Mouse (Mus musculus) Patski (cell line): ENCODE measurements at regions not wholly inside any gene's neighbourhood (a gene's known extent, or its start where the extent isn't known, plus 50 kb on each side); places are given as distances from the start of the nearest gene placed in this dataset.

Experiments used
- ATAC-seq: fragments of 100-300 bp; one replicate; pipeline ENCODE4 v1.8.0; 2021
- CTCF ChIA-PET: fragments of 350-600 bp; sonication (Branson Sonifier 250); formaldehyde crosslinking; loops from one replicate; lab custom pipeline; 2022; ENCODE audit warnings: inconsistent platforms; lab: Charles Lee
- POLR2A ChIA-PET: fragments of 350-600 bp; sonication (Branson Sonifier 250); formaldehyde crosslinking; loops from one replicate; lab custom pipeline; 2022; ENCODE audit warnings: antibody characterized with exemption, inconsistent platforms; lab: Charles Lee
- DNase-seq: peaks from one replicate; pipeline ENCODE4 v3.0.0-alpha.2; 2011; ENCODE audit warnings: low read depth, low spot score
- H3K27me3 ChIP-seq: fragments of 371-371 bp; one replicate; pipeline ENCODE4 v1.5.1; 2021
- CTCF ChIP-seq: fragments of 100-300 bp; IDR thresholded peaks from one replicate; pipeline ENCODE4 v1.5.1; 2021
- in situ Hi-C: fragments of 300-500 bp; cut with MboI; formaldehyde crosslinking; loops from 3 replicates; pipeline ENCODE4 v1.11.1; 2018; ENCODE audit warnings: low pct_unique_long_range_greater_than_20kb, mixed read lengths

DNA sequence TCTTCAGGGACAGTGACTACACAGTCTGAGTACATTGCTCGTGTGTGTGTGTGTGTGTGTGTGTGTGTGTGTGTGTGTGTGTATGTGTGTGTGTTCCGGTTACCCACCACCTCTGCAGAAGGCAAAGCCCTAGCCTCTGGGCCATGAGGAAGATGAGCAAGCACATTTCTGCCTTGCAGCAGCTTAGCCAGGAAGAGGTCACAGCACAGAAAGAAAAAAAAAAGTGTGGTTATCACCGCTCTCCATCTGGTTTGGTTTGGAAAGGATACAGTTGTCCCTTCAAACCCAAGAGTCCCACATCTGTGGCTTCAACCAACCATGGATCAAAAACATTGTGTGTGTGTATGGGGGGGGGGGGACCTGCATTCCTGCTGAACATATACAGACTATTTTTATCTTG, 102.5 kb upstream of the Rreb1 start:
- ChIA-PET POLR2A (interaction anchor here (0.7 kb wide), 1 partner anchor 96 kb away, joined by 3 read pairs; no protein-coding TSS in a partner anchor), CTCF (no interaction called here)
- in situ Hi-C loops: no loop called here
- ATAC-seq (no peak), DNase-seq (no peak)
- no peak for TF ChIP-seq CTCF
- no peaks in the 10 kb centered on the region for H3K27me3 ChIP-seq

DNA sequence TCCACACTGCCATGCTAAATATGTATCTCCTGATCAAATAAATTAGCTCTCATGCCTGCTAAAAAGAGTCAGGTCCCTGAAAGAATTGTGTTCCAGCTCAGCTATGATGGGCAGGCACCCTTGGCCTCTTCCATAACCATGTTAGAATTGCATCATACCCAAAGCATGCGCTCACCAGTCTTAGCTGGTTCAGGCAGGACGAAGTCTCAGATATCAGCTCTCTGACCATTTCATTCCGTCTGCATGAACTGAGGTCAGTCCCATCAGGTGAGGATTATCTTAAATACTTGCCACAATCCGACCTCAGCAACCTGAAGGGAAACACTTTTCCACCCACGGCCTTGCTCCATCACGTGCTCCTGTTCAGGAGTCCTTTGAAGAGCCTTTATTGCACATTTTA, 101.3 kb upstream of the Rreb1 start:
- no peak for TF ChIP-seq CTCF
- ATAC-seq (no peak), DNase-seq (no peak)
- H3K27me3 ChIP-seq: no peaks in the 10 kb centered on the region
- POLR2A ChIA-PET: no interaction called here
- CTCF ChIA-PET: no interaction called here
- in situ Hi-C loops: no loop called here

DNA sequence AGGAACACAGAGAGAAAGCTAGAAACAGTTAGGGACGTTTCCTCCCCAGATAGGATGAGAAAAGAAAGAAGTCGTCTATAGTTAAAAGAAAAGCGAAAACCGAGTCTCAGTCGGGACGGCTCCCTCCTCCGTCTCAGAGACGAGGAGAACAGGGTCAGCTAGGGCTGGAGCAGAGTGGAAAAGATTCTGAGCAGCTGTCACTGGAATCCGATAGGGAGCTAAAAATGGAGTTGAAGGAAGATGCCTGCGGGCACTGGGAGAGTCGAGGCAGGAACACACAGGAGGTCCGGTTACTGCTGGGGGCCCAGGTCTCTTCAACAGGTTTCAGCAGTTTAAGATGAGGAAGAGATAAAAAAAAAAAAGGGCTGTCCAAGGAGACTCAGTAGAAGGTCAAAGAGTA, 99.9 kb upstream of the Rreb1 start:
- TF ChIP-seq CTCF: no peak
- in situ Hi-C loops: no loop called here
- H3K27me3 ChIP-seq: no peaks in the 10 kb centered on the region
- ATAC-seq (no peak), DNase-seq (no peak)
- CTCF ChIA-PET: no interaction called here
- POLR2A ChIA-PET: no interaction called here

DNA sequence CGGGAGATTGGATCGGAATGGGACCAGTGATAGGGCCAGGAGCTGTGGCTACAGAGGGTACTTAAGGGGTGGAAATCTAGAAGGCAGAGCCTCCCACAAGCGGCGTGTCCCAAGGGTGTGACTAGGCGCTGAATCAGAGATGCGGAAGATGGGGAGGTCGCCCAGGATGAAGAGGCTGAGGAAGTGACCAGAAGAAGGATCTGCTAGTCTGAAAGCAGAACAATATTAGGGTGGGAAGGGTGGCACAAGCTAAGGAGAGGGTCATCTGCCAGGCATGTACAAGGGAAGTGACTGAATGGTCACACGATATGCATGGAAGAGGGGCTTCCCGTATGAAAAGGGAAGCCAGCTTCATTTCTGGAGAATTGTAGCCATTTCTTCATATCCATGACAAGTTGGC, 99.4 kb upstream of the Rreb1 start:
- DNase-seq: no peak
- in situ Hi-C loops: no loop called here
- ChIA-PET CTCF (no interaction called here), POLR2A (no interaction called here)
- H3K27me3 ChIP-seq: no peaks in the 10 kb centered on the region
- no peak for ATAC-seq
- no peak for TF ChIP-seq CTCF

DNA sequence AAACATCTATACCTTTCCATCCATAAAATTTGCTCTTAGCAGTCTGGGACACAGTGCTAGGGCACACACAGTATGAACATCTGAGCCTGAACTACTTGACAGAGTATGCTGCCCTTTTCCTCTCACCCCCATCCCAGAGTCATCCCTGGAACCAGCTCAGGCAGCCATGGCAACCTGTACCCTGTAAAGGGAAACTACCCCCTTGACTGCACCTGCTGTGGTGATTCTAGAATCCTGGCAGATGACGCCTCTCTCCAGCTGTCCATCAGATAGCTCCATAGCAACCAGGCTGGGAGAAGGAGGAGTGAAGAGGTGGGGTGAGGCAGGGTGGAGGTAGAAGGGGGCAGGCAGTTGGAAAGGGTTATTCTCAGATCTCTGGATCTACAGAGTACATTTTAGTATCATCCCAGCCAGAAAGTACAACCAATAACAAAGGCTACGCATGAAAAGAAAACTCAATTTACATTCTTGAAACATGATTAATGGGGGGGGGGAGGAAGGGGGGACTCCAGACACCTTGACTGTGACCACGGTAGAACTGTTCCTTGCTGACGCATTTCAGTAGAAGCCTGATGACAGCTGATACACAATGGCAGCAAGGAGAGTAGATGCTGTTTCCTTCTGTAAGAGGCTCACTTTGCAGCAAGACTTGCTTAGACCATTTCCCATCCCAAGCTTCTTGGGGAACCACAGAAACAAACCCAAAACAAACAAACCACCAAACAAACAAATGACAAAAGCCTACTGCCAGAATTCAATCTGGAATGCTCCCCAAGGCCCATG, 97.2 kb upstream of the Rreb1 start:
- no peak for TF ChIP-seq CTCF
- ChIA-PET POLR2A (no interaction called here), CTCF (no interaction called here)
- no peak for ATAC-seq
- in situ Hi-C loops: no loop called here
- no peak for DNase-seq
- H3K27me3 ChIP-seq: peaks cover 6% of the 10 kb centered on the region

DNA sequence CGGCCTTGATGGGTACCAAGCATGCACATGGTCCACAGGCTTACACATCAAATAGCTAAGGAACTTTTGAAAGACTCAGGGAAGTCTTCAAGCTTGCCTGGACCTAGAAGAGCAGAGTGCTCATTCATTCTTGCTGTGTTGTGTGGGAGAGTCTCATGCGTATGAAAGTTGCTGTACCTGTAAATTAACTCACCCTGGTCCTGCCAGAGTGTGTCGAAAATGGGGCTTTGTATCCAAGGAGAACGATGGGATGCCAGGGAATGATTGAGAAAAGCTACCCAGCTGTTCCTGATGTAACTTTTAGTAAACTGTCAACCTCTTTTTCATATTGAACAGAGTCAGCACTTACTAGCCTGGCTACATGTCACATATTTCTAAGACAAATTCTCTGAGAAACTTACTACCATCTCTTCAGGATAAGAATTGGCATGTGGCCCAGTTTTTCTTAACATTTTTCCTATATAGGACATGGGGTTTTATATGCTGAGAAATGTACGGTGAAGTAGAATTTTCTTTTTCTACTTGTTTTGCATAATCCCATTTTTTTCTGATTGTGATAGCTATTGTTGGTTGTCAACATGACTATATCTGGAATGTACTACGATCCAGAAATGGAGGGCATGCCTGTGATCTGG, 95.0 kb upstream of the Rreb1 start:
- DNase-seq (no peak), ATAC-seq (no peak)
- ChIA-PET CTCF (interaction anchor here (1.5 kb wide), 1 partner anchor 14 kb away, joined by 3 read pairs; no protein-coding TSS in a partner anchor), POLR2A (interaction anchor here (0.6 kb wide), 1 partner anchor 107 kb away, joined by 4 read pairs; no protein-coding TSS in a partner anchor)
- peaks cover 6% of the 10 kb centered on the region for H3K27me3 ChIP-seq
- TF ChIP-seq CTCF: no peak
- in situ Hi-C loops: no loop called here

DNA sequence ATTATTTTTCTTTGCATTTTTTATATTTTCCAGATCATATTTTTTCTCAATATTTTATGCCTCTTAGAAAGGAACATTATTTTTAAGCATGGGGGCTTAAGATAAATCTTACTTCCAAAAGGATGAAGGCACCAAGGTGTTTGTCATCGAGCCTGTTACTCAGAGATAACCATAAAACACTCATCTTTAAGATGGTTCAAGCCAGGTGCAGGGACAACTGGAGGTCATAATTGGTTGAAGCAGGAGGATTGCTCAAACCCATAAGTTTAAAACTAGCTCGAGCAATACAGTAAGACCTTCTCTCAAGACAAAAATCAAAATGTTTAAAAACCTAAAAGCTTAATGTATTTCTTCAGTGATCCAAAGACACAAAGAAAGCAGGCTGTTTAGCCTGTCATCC, 92.6 kb upstream of the Rreb1 start:
- CTCF ChIA-PET: interaction anchor here (1.4 kb wide), 1 partner anchor 20 kb away, joined by 4 read pairs; no protein-coding TSS in a partner anchor

DNA sequence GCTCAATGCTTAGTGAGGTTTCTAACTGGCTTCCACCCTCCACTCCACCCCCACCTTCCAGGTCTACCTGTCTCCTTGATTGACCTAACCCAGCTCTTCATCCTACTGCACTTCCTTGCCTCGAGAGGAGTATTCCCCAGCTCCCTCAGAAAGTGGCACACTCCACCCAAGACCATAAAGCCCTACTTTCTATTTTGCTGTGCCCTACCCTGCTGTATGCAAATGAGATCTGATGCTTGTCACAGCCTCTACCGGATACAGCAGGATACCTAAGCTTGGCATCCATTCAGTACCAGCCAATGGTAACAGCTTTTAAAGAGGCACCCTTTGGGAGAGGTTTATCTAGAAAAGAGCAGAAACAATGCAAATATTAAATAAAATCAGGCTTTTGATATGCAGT, 92.1 kb upstream of the Rreb1 start:
- in situ Hi-C loops: no loop called here
- no peak for TF ChIP-seq CTCF
- ChIA-PET CTCF (interaction anchor here (1.4 kb wide), 1 partner anchor 20 kb away, joined by 4 read pairs; no protein-coding TSS in a partner anchor), POLR2A (no interaction called here)
- DNase-seq (no peak), ATAC-seq (no peak)
- H3K27me3 ChIP-seq: peaks cover 10% of the 10 kb centered on the region

More for the DNA sequence above, 92.6 kb upstream of the Rreb1 start:
- no peak for TF ChIP-seq CTCF
- H3K27me3 ChIP-seq: peaks cover 6% of the 10 kb centered on the region
- DNase-seq: no peak
- in situ Hi-C loops: no loop called here
- POLR2A ChIA-PET: no interaction called here
- ATAC-seq: no peak

DNA sequence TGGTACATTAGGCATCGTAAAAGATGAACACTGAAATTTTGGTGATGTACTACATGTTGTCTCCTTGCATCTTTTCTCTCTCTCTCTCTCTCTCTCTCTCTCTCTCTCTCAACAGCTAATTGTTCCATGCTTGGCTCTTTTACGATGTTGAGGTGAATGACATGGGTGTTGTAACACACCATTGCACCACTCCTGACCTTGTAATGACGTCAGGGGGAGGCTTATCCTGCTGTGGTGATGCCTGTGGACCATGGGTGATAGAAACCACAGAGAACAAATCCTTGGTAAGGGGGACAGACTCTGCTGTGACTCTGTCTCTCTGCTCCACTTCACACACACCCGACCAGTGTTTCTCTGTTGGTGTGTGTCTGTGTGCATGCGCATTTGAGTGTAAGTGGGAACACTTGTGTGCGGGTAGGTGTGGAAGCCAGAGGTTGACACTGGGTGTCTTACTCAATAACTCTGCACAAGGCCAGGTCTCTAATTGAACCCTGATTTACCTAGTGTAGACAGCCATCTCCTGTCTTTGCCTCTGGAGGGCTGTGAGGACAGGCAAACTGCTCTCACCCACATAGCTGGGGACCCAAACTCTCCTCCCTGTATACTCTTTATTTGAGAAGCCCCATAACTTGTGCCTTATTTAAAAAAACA, 88.9 kb upstream of the Rreb1 start:
- DNase-seq (no peak), ATAC-seq (no peak)
- H3K27me3 ChIP-seq: peaks cover 13% of the 10 kb centered on the region
- in situ Hi-C loops: no loop called here
- TF ChIP-seq CTCF: no peak
- POLR2A ChIA-PET: no interaction called here
- CTCF ChIA-PET: interaction anchor here (1.2 kb wide), 1 partner anchor 37 kb away, joined by 3 read pairs; no protein-coding TSS in a partner anchor

DNA sequence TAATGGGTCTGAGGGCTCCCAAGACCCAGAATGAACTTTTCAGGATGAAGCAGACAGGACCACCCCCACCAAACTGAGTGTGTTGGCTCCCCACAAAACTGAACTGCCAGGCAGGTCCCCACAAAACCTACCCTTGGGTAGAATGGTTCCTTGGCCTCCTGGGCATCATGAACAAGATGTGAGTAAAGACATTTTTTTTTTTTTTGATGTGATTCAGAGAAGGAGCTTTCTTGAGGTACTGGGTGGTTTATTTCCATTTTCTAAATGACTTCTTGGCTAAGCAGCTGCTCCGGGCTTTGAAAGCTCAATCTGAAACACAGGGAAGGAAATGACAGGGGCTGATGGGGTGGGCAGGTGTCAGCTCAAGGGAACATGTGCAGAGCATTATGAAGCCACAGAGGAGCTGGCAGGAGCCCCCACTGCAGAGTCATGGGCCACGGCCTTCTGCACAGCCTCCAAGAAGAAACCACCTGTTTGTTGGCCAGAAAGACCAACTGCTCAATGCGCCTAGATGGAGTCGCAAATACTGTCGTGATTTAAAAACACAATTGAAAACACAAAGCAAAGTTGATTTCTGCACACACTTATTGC, 86.2 kb upstream of the Rreb1 start:
- in situ Hi-C loops: no loop called here
- ChIA-PET CTCF (no interaction called here), POLR2A (no interaction called here)
- TF ChIP-seq CTCF: no peak
- DNase-seq (no peak), ATAC-seq (no peak)
- H3K27me3 ChIP-seq: peaks cover 6% of the 10 kb centered on the region
